ENCODE assay signal across 8 mouse cellular contexts in the genomic region with DNA sequence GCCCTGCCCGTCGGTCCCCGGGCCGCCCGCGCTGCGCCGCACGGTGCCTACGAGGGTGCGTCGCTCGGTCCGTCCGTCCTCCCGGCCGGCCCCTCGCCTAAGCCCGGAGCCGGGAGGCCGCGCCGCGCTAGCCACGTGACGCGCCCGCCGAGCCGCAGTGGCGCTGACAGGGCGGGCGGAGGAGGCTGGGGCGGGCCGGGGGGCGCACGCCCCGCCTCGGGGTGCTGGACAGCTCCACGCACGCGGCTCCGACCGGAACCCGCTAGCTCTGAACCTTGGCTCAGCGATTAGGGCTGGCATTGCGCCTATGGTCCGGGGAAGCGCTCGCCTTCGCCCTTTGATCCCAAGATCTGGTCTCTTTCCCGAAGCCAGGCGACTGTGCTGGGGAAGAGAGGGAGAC. TPM values are rescaled to one million over a fixed set of nuclear protein-coding genes. Genes with fewer than 3 reads are reported as not detected.
DNase-seq lines count a peak whose midpoint lies in the region; ATAC-seq lines count a peak whose summit lies in the region.

Gene Lrp3 (minus strand): TSS at position 274 of the 400 bp plus-strand sequence.

- peak within 1 kb of the TSS; percentile 75 for H3K4me2 ChIP-seq in hindbrain, embryonic 14.5 days (replicated peaks)

- H3K4me1 ChIP-seq in hindbrain, embryonic 14.5 days (replicated peaks; ENCODE audit: control insufficient read depth, insufficient read depth, low read length): peaks cover 15% of the 10 kb centered on the region

- H3K9me3 ChIP-seq in hindbrain, embryonic 14.5 days (ENCODE audit: control insufficient read depth, low read length): no peaks in the 10 kb centered on the region

- peak; percentile 89 for DNase-seq in ZHBTc4 (ENCODE audit: low read depth, low spot score)
- peak; percentile 84 to 87 for DNase-seq in cerebellum, postnatal 10 days
- peak; percentile 58 for DNase-seq in gastrocnemius, adult 18-20 months (ENCODE audit: low spot score)
- DNase-seq in hindbrain, embryonic 14.5 days (ENCODE audit: low spot score): peak; percentile 78
- peak; percentile 66 to 76 for DNase-seq in left cerebral cortex, adult 18-20 months (ENCODE audit: low spot score in 2 of 2)
- peak; percentile 57 for DNase-seq in lung, postnatal 25 days (ENCODE audit: low spot score)
- peak; percentile 81 to 83 for DNase-seq in right cerebral cortex, postnatal 10 days (ENCODE audit: low spot score in 2 of 2)
- no peak for DNase-seq in spleen, postnatal 4 days (ENCODE audit: low spot score in 2 of 2)

- peak within 1 kb of the TSS; percentile 87 for H3K27ac ChIP-seq in hindbrain, embryonic 14.5 days

- under 1% methylated on average over 52 of the region's 53 CpGs for WGBS in hindbrain, embryonic 14.5 days

- H3K36me3 ChIP-seq in hindbrain, embryonic 14.5 days (replicated peaks; ENCODE audit: control insufficient read depth, insufficient read depth): peaks cover 21% of the 10 kb centered on the region

- H3K4me3 ChIP-seq in hindbrain, embryonic 14.5 days (replicated peaks; ENCODE audit: low read length): peak within 1 kb of the TSS; percentile 85

- peak within 1 kb of the TSS; percentile 95 for H3K9ac ChIP-seq in hindbrain, embryonic 14.5 days

- peak; percentile 91 for ATAC-seq in hindbrain, embryonic 14.5 days (ENCODE audit: low FRiP score)

- no peaks in the 10 kb centered on the region for H3K27me3 ChIP-seq in hindbrain, embryonic 14.5 days (ENCODE audit: control insufficient read depth, insufficient read depth, low read length)

RNA-seq across cellular contexts. Expression of gene Lrp3, which starts in this region (rescaled TPM):
- 1 to 10 TPM; 5.8 to 6.1 TPM for total RNA-seq in gastrocnemius, adult 18-20 months (2021)
- polyA plus RNA-seq in hindbrain, embryonic 14.5 days (2014; fragmentation: Nextera tagmentation; extraction: Ambion mirVana): 25.1 and 27.3 TPM in 2 replicates
- 10 to 100 TPM; 79.8 to 83.6 TPM for total RNA-seq in left cerebral cortex, adult 18-20 months (2021)

Comparison
In these comparisons a context has a peak if more than half of its experiments do, and no peak if none do; other contexts are left out.
1. RNA of gene Lrp3 (total RNA-seq): 79.8 to 83.6 TPM in left cerebral cortex, adult 18-20 months; 5.8 to 6.1 TPM in gastrocnemius, adult 18-20 months; every median in the first group is over 10 times any median in the second.
2. DNase-seq: peak in ZHBTc4 (single experiment), cerebellum, postnatal 10 days (2 of 2), gastrocnemius, adult 18-20 months (single experiment), hindbrain, embryonic 14.5 days (single experiment), left cerebral cortex, adult 18-20 months (2 of 2), lung, postnatal 25 days (single experiment) and right cerebral cortex, postnatal 10 days (2 of 2); none in spleen, postnatal 4 days (0 of 2).